Mouse (Mus musculus) kidney, adult 11 months (tissue): ENCODE data around the gene Fam171a2.
A peak's percentile ranks its signal among the peaks of the same experiment; 100 is the strongest.

ENCODE experiments used
- DNase-seq: peaks from one replicate; pipeline ENCODE4 v3.0.0; 2022

Fam171a2 gene

GRCm38 (mm10) chr11:102447497-102447896 lies at the start of gene Fam171a2:
Gene Fam171a2 (minus strand): TSS chr11:102447682.
- DNase-seq: no peak

- DNase-seq: no peak
Observed at GRCm38 (mm10) chr11:102496732-102497131, 49.2 kb upstream of the Fam171a2 start.

- no peak for DNase-seq
Observed at GRCm38 (mm10) chr11:102496206-102496605, 48.7 kb upstream of the Fam171a2 start.

GRCm38 (mm10) chr11:102495742-102496141 lies 48.3 kb upstream of the Fam171a2 start:
- DNase-seq: no peak

- no peak for DNase-seq
Observed at GRCm38 (mm10) chr11:102495114-102495513, 47.6 kb upstream of the Fam171a2 start.

DNA sequence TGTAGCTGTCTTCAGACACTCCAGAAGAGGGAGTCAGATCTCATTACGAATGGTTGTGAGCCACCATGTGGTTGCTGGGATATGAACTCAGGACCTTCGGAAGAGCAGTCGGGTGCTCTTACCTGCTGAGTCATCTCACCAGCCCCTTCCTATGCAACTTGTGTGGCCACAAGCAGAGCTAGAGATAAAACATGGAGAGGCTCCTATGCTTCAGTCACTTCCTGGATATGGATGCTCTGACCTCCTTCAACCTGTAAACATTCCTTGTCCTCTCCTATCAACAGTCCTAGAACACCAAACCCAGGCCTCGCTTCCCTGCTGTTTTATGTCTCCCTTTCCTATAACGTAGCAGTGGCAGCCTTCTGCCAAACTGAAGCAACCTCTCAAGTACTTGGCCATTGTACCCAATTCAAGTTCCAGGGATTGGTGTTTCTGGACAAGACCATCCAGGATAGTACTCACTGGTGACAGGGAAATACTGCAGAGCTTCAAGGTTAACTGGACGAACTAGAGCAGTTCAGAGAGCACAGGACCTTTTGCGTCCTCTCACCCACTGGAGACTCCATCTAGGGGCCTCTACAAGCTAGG lies 46.7 kb upstream of the Fam171a2 start:
- DNase-seq: no peak

GRCm38 (mm10) chr11:102493241-102493640 lies 45.8 kb upstream of the Fam171a2 start:
- no peak for DNase-seq

DNA sequence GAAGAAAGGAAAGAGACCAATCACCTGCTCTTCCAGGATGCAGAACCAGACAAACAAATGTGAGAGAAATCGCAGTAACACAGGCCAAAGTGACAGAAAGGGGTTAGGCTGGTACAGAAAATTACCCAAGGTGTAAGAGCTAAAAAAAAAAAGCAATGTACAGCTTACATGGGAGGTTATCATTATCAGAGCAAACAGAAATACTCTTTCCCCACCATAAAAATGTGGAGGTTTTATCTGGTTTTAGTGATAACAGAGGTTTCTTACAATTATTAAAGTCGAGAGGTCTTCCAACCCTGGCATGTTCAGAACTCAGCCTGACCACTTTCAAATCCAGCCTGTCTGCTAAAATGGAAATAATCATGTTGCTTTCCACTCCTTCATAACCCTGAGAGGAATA lies 40.4 kb upstream of the Fam171a2 start:
- DNase-seq: no peak

DNA sequence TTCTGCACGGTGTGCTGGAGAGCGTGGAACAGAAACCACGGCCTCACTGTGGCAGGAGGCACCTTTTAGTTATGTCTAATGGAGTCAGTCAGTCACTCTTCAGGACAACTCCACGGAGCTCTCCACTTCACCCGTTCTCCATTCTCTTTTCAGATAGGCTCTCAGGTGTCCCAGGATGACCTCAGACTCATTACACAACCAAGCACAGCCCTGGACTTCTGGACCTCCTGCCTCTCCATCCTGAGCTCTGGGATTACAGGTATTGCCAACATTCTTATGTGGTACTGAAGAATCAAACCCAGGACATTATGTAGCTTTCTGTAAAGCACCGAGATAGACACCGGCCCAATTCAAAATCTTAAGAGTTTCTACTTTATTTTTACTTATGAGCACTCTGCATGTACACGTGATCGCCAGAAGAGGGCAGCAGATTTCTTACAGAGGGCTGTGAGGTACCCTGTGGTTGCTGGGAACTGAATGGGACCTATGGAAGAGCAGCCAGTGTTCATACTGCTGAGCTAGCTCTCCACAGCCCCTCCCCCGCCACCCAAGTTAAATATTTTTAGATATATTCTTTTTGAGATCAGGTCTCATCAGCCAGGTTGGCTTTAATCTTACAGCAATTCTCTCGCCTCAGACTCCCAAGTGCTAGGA lies 39.4 kb upstream of the Fam171a2 start:
- DNase-seq: peak; percentile 43

- no peak for DNase-seq
Observed at GRCm38 (mm10) chr11:102481779-102482178, 34.3 kb upstream of the Fam171a2 start.

DNA sequence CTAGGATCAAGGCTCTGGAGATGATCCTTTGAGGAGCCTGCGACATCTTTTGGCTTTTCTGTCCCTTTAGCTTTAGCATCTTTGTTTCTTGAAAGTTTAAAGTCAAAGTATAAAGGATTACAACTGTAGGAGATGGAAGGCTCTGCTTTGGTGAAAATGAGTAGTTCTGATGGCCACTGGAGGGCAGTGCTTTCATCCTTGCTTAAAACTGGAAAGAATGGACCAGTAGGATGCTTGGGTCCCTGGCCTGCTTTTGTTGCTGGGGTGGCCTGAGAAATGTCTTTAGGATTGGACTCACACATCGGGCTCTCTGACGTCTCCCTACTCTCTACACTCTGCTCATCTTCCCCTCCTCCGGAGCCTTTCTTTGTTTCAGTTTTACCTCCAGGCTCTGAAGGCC lies 33.4 kb upstream of the Fam171a2 start:
- DNase-seq: no peak

DNA sequence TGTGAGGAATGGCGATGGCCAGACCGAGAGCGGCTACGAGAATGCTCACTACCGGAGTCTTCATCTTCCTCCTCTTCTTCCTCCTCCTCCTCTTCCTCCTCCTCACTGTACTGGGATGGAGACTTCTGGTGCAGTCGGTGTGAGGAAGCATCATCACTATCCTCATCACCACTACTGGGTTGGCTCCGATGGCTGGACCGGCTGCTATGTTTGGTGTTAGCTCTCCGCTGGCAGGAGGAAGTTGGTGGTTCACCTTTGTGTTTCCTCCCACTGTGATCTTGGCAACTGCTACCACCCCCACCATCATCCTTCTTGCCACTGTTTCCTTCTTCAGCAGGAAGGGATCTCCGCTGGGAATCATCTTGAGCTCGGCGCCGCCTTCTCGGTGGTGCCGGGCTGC lies 32.6 kb upstream of the Fam171a2 start:
- DNase-seq: no peak

DNA sequence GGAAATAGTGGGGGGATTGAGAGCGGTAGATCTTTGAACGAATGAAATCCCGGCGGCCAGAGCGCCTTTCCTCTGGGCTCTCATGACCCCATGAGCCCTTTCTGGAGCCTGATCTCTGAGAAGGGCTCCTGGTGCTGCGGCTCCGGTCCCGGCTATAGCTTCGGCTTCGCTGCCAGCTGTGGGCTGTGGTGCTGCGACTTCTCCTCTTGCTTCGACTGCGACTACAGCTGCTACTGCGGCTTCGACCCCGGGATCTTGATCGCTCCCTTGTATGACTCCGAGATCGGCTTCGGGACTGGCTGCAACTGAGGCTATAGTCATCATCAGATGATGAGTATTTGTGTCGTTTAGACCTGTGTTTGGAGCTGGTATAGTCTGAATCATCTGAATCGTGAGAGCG lies 32.1 kb upstream of the Fam171a2 start:
- no peak for DNase-seq

DNA sequence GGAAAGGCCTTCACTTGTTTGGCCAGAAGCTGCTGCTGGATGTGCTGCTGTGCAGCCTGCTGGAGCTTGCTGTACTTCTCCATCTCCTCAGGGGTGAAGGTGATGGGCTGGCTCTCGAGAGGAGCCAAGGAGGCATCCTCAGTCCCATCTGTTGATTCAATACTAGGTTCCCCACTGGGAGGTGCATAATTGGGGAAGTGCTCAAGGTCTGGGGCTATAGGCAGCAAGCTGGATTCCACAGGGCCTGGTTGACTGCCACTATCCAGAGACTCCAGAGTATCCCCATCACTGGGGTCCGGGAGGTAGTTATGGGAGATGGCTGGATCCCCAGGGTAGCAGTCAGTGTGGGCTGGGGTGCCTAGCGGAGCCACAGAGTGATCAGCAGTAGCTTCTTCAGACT lies 31.2 kb upstream of the Fam171a2 start:
- DNase-seq: no peak

DNA sequence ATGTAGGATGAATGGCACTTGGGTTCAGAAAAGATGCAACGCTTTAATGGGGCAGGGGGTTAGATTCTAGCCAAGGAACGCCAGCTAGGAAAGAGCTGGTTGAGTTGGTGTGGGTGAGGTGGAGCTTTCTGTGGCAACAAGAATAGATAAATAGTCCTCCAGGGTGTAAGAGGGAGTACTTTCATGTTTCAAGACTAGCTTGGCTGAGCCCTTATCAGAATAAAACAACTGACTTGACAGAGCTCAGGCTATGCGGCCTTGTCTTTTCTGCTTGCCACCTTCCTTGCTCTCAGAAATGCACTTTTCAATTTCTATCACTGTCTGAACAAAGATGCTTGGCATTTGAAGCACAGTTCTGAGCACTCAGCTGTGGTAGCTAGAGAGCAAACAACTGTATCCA lies 27.5 kb upstream of the Fam171a2 start:
- DNase-seq: no peak

DNA sequence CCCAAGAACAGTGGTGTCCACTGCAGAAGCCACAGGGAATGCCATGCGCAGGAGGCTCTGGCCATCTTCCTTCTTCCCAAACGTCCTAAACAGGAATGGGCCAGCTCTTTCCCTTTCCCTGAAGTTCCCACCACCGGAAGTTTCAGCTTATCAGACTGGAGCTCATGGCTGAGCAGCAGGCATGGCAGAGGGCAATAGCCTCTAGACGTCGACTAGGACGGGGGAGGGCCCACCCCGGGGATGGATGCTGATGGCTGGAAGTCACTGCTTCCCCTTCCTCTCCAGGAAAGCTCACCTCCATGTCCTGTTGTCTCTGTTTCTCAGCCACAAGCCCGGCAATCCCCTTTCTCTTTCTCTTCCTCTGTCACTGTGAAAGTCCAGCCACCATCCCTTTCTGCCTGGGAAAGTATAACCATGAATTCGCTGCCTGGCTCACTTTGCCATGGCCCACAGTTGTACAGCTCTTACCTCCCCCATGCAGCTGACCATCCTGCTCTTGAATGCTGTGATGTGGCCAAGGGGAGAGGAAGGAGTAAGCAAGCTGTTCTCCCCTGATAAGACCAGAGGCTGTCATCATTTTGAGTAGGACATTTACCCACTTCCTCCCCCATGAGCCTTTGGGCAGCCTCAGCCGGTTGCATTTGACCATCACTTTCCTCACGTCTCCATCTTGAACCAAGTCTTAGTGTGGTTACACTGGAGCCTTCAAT lies 22.3 kb upstream of the Fam171a2 start, which contains the start of gene Itga2b:
Gene Itga2b, minus strand, starts transcription at position 475 of the 710 bp plus-strand sequence.
- DNase-seq: no peak

GRCm38 (mm10) chr11:102467041-102467631 lies 19.7 kb upstream of the Fam171a2 start:
- peak; percentile 96 for DNase-seq

- peak; percentile 53 for DNase-seq
Observed at GRCm38 (mm10) chr11:102465713-102466436, 18.4 kb upstream of the Fam171a2 start.

GRCm38 (mm10) chr11:102464901-102465300 lies 17.4 kb upstream of the Fam171a2 start:
- no peak for DNase-seq

- DNase-seq: peak; percentile 71
Observed at GRCm38 (mm10) chr11:102461764-102462163, 14.3 kb upstream of the Fam171a2 start.

DNA sequence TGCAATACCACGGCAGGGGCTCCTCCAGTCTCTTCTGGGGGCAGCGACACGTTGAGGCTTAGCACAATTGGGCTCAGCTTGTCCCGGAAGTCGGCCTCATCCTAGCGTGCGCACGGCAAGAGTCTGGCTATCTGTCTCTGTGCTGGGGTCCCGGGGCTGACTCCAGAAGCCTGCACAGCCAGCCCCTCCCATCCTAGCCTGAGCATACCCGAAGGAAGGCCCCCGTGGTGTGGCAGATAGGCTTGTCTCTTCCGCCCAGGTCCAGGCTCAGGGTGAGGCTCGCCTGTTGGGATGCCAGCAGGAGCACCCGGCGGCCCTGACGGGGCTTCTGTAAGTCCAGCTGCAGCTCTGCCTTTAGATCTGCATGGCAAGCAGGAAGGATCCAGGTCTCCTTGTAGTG lies 13.1 kb upstream of the Fam171a2 start:
- no peak for DNase-seq

DNA sequence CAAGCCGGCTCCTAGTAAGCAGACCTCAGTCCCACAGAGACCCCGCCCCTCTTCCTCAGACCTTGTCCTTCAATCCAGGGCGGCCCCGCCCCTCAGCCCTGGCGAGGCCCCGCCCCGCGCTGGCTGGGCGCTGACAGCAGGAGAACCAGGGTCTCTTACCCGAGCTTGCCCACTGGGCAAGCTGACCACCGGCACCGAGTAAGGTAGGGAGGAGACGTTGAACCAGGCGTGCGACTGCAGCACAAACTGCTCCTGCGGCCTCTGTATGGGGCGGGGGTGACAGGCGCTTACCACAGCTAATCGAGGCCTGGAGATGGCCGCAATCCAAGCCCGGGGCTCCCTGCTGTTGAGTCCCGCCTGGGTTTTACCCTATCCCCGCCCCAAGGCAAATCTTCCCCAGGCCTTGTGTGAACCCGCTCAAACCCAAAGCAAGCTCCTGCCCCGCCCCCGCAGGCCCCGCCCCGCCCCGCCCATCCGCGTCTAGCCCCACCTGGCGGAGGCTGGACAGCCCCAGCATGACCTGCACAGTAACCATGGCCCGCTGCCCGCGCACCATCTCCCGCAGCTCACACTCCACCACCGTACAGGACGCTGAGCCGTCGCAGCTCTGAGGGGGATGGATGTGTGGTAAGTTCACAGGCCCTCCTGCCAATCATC lies 8.4 kb upstream of the Fam171a2 start:
- peak; percentile 85 for DNase-seq

DNA sequence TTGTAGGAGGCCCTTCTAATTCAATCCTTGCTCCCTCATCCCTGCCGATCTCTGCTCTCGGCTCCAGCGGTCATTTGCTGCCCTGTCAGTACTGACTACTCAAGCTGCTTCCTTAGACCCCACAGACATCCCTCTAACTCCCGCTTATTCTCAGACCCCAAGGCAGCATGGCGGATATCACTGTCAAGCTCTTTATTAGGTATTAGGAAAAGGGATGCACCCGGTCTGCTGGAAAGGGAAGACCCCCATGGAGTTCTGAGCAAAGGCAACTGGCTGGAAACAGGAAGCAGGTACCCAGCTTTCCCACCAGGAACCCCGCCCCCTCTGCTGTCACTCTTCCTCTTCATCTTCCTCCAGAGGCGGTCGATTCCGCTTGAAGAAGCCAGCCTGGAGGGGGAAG lies 5.6 kb upstream of the Fam171a2 start:
- no peak for DNase-seq
